Mouse (Mus musculus): ENCODE results near the gene Adamts14.

DNA sequence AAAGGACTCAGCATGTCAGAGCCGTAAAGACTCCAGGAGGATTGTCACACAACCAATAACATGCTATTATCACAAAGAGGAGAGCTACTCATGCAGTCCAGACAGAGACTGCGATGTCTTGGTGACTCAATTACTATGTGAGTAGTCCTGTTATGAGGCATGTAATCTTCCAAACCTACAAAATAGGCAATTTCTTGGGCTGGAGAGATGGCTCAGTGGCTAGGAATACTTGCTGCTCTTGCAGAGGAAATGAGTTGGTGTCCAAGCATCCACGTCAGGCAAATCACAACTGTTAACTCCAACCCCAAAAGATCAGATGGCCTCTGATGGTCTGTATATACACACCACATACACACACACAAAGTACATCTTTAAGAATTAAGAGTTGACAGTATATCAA lies 117.6 kb downstream of the Adamts14 start:
- TF ChIP-seq POLR2A (IDR thresholded peaks at IDR 0.05; ENCODE audit: borderline replicate concordance, low read depth, low read length) (no peak), CTCF (IDR thresholded peaks at IDR 0.05; ENCODE audit: low read depth, low read length) (no peak)
